Mouse (Mus musculus) leukemia stem cell, adult 10-12 weeks (primary cell): ENCODE results near the gene Tns2. TPM values are rescaled to one million over a fixed set of nuclear protein-coding genes. Genes with fewer than 3 reads are reported as not detected.

ENCODE experiments used
- polyA plus RNA-seq: library from polyadenylated mRNA; stranded (reverse); fragments of >175 nt; gene quantifications from 2 replicates; pipeline ENCODE4 v1.2.3, GENCODE M21; 2012; ENCODE audit warnings: low replicate concordance

Tns2 gene
- 2.3 and 5.2 TPM in 2 replicates for polyA plus RNA-seq

GRCm38 (mm10) chr15:102100161-102100981 lies at the start of gene Tns2:
TSS of gene Tns2 (plus strand) at chr15:102100413.

GRCm38 (mm10) chr15:102073559-102074069 lies 26.6 kb upstream of the Tns2 start, which contains the start of gene Eif4b:
TSS of gene Eif4b (plus strand) at chr15:102073773.

GRCm38 (mm10) chr15:102136129-102136758 lies 36.0 kb downstream of the Tns2 start, which contains the start of gene Spryd3:
TSS of gene Spryd3 (minus strand) at chr15:102136234.

DNA sequence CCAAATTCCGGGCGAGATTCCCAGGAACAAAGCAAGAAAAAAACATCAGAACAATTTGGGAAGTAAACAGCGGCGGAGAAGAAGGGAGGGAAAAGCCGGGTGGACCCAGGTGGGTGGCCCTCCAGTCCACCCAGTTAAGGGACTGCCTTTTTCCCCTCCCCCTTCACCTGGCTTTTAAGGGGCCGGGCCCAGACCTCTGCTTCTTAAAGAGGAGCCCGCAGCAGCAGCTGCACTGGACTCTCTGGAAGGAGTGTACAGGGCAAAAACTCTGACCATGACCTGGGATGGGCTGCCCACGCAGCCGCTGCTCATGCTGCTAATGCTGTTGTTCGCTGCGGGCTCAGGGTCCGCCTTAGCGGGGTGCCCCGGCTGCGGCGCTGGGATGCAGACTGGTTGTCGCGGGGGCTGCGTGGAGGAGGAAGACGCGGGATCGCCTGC lies 44.1 kb downstream of the Tns2 start, which contains the start of gene Igfbp6:
Gene Igfbp6, plus strand, starts transcription at position 89 of the 438 bp plus-strand sequence.

GRCm38 (mm10) chr15:102150301-102151135 lies 50.3 kb downstream of the Tns2 start, which contains the start of gene Soat2:
TSS of gene Soat2 (plus strand) at chr15:102150526.

Other genes with a start within 250 kb of the Tns2 start
- gene Krt1, start 249.6 kb upstream of the Tns2 start, polyA plus RNA-seq: not detected in 2 replicates
- gene Krt77, start 230.7 kb upstream of the Tns2 start, polyA plus RNA-seq: not detected in 2 replicates
- gene Krt76, start 207.5 kb upstream of the Tns2 start, polyA plus RNA-seq: not detected in 2 replicates
- gene Krt4, start 175.7 kb upstream of the Tns2 start, polyA plus RNA-seq: not detected in 2 replicates
- gene Krt79, start 160.1 kb upstream of the Tns2 start, polyA plus RNA-seq: not detected in 2 replicates
- 0.05 TPM in 1 of 2 replicates, not detected in the other for gene Krt78, start 146.1 kb upstream of the Tns2 start, polyA plus RNA-seq
- gene Krt8, start 95.9 kb upstream of the Tns2 start, polyA plus RNA-seq: 0.23 and 0.29 TPM in 2 replicates
- not detected in 2 replicates for gene Krt18, start 72.2 kb upstream of the Tns2 start, polyA plus RNA-seq
- gene Eif4b, start 26.6 kb upstream of the Tns2 start, polyA plus RNA-seq: 112 and 151 TPM in 2 replicates
- 7.8 and 13.8 TPM in 2 replicates for gene Spryd3, start 35.8 kb downstream of the Tns2 start, polyA plus RNA-seq
- 1.1 and 3.7 TPM in 2 replicates for gene Igfbp6, start 43.9 kb downstream of the Tns2 start, polyA plus RNA-seq
- gene Soat2, start 50.1 kb downstream of the Tns2 start, polyA plus RNA-seq: 5.4 and 8.2 TPM in 2 replicates
- gene Zfp740, start 102.8 kb downstream of the Tns2 start, polyA plus RNA-seq: 10.9 and 11.5 TPM in 2 replicates
- gene Csad, start 104.3 kb downstream of the Tns2 start, polyA plus RNA-seq: 6.3 and 8.9 TPM in 2 replicates
- 168 and 223 TPM in 2 replicates for gene Itgb7, start 131.5 kb downstream of the Tns2 start, polyA plus RNA-seq
- gene Rarg, start 157.1 kb downstream of the Tns2 start, polyA plus RNA-seq: 11.2 and 12.3 TPM in 2 replicates
- not detected in 2 replicates for gene Gm9918, start 170.2 kb downstream of the Tns2 start, polyA plus RNA-seq
- gene Mfsd5, start 179.0 kb downstream of the Tns2 start, polyA plus RNA-seq: 50.2 and 91.4 TPM in 2 replicates
- gene Espl1, start 195.9 kb downstream of the Tns2 start, polyA plus RNA-seq: 19.4 and 42.7 TPM in 2 replicates
- gene Pfdn5, start 225.7 kb downstream of the Tns2 start, polyA plus RNA-seq: 2.9 and 10.3 TPM in 2 replicates
- gene Myg1, start 231.3 kb downstream of the Tns2 start, polyA plus RNA-seq: 25.7 and 87.7 TPM in 2 replicates